Mouse (Mus musculus) spleen, adult 12 weeks (tissue): ENCODE results near the gene Cyp4v3.
"Not testable (repeated sequence)": the region's sequence is repeated elsewhere in the genome, so short reads cannot be mapped to it uniquely, and the experiment has no call there.

ENCODE experiments used
- DNase-seq: peaks from one replicate; pipeline ENCODE4 v3.0.0; 2022; ENCODE audit warnings: low spot score

Gene Cyp4v3

GRCm38 (mm10) chr8:45332685-45333409 lies at the start of gene Cyp4v3:
TSS of gene Cyp4v3 (minus strand) at chr8:45333216.
- DNase-seq = peak; percentile 43

DNA sequence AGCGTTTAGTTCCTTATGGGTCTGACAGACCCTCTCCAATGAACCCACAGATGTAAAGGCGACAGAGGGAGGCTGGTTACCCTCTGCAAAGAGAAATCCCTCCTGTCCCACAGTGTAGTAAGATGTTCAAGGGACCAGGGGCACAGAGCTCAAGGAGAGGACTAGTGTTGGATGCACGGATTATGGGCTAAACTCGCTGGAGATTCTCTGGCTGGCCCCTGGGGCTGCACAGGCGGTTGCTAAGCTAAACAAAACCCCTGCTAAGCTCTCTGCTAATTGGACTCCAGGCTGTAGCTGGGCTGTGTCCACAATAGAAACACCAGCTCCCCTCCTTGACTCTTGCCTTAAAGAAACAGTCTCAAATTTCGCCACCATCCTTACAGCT lies 48.9 kb upstream of the Cyp4v3 start, which contains the start of gene Fam149a:
Gene Fam149a (minus strand): TSS at position 329 of the 385 bp plus-strand sequence.
- DNase-seq = no peak

- DNase-seq = no peak
Observed at GRCm38 (mm10) chr8:45381075-45381962, 48.3 kb upstream of the Cyp4v3 start.

DNA sequence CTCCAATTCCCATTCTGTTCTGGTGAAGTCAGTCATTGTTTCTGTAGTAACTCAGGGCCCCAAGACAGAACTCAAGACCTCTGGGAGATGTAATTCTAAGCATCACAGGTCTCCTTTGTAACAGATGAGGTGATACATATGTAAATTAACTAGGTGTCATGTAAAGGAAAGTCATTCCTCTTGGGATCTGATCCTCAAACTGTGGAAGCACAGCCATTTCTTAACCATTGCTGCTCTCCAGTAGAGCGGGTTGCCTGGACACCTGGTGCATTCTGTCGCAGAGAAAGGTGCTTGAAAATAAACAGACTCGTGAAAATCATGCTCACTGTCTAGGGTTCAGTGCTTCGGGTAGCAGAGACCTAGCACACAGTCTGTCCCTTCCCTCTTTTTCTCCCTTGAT lies 47.6 kb upstream of the Cyp4v3 start:
- no peak for DNase-seq

DNA sequence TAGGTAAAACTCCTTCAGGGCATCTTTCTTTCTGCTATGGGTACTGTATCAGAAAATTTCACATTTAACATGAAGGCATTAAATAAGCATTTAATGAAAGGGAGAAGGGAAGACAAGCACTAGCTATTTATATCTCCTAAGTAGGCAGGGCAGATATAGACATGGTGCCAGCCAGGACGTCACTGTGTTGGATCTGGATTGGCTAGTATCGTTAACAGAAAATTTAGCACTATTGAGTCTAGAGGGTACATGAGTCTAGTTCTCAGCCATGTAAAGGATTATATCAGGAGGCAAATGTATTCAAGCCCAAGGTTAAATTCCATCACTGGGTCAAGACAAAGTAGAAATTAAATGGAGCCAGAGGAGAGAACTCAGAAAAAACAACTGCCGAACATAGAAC lies 41.1 kb upstream of the Cyp4v3 start:
- no peak for DNase-seq

DNA sequence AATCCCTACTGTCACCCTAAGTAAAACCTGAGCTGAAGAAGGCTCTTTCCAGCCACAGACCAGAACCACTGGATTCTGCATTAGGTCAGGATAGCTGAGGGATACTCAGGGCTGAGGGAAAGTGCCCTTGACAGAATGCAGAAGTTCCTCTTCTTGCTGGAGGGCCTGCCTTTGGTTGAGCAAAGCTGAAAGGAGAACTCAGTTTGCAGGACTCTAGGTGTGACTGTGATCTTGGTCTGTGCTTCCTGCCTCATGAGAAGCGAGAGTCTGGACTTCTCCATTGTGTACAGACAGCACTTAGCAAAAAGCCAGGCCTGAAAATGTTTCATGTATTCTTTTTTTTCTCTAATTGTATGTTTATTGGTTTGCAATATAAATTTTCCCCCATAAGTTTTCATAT lies 34.1 kb upstream of the Cyp4v3 start:
- no peak for DNase-seq

GRCm38 (mm10) chr8:45363220-45363619 lies 30.2 kb upstream of the Cyp4v3 start:
- no peak for DNase-seq

DNA sequence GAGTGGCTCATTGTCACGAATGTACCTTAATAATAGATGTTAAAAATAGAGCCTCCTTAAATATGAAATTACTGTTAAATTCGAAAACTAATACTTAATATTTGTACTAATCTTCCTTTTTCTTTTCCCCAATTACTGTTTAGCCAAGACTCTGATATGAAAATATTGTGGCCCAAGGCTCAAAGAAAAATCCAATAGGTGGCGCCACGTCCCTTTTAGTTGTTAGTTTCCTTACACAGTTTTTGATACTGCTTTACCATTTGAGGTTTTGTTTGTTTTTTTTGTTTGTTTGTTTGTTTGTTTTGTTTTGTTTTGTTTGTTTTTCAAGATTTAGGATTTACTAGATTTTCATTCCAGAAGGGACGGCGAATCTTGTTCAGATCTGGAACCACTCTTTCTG lies 29.3 kb upstream of the Cyp4v3 start:
- no peak for DNase-seq

- DNase-seq = no peak
Observed at GRCm38 (mm10) chr8:45359091-45359605, 26.1 kb upstream of the Cyp4v3 start.

GRCm38 (mm10) chr8:45358132-45358918 lies 25.3 kb upstream of the Cyp4v3 start:
- DNase-seq = no peak

DNA sequence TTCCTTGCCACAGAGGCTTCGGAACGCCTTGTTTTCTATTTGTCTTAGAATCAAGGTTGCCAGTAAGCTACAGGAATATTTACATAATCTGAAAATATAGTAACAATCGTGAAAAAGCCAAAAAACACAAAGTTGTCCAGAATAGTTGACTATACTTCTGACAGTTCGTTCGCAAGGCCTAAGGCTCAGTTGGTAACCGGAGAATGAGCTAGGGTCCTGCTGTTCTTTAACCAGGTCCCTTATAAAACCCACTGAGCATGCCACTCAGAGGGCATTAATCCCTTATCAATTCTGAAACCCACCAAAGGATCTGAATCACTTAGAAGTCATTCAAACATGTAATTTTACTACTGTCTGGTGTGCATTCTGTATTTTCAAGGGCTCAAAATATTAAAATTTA lies 22.8 kb upstream of the Cyp4v3 start:
- no peak for DNase-seq

- peak; percentile 37 for DNase-seq
Observed at GRCm38 (mm10) chr8:45345031-45345430, 12.0 kb upstream of the Cyp4v3 start.

DNA sequence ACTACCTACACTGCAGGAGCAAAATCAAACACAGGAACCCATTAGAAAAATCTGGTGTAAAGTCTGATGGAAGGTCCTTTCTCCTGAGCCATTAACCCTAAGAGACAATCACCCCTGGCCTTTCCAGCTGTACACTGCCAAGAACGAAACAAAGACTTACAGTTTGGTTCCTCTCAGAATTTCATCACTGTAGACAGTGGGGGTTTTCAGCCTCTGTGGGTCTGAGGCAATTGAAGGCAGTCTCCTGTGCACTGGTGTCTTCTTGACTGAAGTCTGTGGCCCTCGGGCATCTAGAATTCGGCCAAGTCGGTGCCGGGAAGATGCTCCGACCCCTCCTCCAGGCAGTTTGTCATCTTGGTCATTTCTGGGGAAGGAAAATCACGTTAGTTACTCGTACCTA lies 11.3 kb upstream of the Cyp4v3 start:
- no peak for DNase-seq

DNA sequence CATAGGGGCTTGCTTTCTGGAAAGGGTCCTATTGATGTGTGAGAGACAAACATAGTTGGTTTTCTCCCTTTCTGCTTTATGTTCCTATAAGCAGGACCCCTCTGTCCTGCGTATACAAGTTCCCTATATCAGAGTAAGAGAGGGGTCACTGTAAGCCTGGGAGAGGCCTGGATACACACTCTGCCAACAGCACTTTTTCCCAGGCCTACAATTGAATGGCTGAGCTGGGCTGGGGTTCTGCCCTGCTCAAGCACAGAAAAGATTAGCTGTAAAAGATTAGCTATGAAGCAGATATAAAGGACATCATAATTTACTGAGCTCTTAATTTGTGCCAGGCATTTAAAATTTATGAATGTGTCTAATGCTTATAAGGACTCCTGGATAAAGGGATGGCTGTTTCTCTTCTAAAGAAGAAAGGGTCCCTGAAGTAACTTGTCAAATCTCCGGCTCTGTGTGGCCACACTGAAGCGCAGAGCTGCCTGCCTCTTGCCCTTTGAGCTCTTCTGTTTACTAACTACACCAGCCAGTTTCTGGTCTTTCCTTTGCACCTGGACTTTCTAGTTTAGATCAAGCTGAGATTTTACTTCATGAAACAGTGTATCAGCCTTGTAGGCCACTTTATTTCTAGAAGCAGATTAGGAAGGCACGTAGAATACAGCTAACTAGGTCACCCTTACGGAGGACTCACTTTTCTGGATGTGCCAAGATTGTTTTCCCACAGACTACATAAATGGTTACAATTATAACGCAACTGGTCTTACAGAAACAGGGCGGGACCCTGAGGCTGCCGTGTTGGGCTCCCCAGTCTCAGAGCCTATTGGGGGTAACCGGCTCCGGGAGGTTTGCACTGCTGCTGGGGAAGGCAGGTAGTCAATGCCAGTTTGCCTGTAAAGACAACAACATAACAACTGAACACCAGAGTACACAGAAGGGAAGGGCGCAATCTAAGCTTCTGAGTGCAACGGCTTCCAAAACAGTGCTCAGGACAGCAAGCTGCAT lies 8.9 kb upstream of the Cyp4v3 start:
- no peak for DNase-seq

GRCm38 (mm10) chr8:45333493-45333892 lies 477 bp upstream of the Cyp4v3 start:
- DNase-seq = no peak

DNA sequence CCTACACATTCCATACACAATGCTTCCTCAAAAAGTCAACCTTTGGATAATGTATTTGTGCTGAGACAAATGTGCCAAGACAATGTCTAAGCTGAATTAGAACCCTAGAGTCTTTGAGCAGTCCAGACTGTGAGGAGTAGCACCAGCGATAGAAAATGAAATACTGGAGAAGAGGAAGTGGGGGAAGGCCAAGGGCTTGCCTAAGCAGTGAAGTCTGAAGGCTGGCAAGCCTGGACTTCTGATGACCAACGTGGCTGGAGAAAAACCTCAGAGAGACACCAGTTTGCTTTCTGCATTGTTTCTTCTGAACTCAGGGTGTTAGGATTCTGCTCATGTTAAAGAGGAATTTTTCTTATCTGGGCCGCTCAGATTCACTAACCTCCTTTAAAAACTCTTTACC lies 2.2 kb downstream of the Cyp4v3 start:
- DNase-seq = no peak

DNA sequence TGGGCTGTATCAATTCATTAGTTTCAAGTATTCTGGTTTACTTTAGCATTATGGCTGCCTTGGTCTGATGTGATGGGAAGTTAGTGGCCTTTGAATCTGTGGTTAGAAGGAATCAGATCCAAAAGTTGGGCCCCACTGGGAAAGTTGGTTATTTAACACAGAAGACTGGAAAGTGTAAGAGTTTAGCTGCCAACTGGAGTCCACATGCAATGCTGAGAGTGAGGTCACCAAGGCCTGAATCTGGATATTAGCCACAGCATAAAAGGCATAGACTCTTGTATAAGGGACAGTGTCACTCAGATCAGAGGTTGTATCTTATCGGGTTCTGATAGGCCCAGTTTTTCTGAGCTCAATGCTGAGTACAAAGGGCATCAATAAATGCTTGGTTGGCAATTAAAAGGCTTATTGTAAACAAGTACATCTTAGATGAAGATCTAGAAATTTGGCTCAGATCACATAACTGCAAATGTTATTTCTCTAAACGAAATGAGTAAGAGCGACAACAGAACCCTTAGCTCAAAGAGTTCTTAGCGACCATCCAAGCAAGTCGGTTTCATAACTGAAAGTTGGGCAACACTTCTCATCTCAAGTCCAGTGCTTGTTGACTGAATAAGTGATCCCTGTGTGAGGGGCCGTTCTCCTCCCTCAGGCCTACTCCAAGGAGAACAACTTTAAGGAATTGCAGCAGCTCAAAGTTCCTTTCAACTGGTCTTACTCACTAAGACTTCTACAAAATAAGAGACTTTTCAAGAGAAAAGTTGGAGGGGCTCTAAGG lies 3.6 kb downstream of the Cyp4v3 start:
- DNase-seq = no peak

- not testable (repeated sequence) for DNase-seq
Observed at GRCm38 (mm10) chr8:45327076-45327475, 5.9 kb downstream of the Cyp4v3 start.

DNA sequence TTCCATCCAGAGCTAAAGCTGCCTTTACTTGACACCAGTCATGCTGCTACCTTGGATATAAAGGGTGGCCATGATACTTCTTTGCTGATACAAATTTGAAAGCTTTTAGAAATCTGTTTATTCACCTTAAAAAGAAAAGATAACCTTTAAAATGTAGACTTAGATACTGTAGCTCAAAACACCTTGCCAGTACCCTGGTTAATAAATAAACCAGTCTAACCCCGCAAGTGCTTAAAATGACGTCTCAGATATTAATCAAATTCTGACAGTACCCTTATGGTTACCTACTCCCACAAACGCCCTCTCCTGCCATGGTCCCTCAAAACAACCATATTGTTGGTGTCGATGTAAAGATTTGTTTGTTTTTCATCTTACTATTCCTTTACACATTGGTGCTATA lies 8.9 kb downstream of the Cyp4v3 start:
- no peak for DNase-seq

- no peak for DNase-seq
Observed at GRCm38 (mm10) chr8:45321365-45321764, 11.7 kb downstream of the Cyp4v3 start.
